15 mouse cellular contexts compared by ENCODE assay signal in genomic region chr8:61178594-61179140, GRCm38 (mm10). TPM values are rescaled to one million over a fixed set of nuclear protein-coding genes. Genes with fewer than 3 reads are reported as not detected.
DNase-seq lines count a peak whose midpoint lies in the region; ATAC-seq and TF ChIP-seq lines count a peak whose summit lies in the region.
"Had no signal": no experiment of that assay in that cellular context is flagged by ENCODE, and none has a peak within 500 bp of the region (broad histone marks: within the 10 kb centered on the region; RNA-seq: fewer than 3 reads in every experiment).

No protein-coding gene starts in this region.

- no peak overlapping the region for H3K4me2 ChIP-seq in neural tube, embryonic 13.5 days
- no peak overlapping the region for H3K4me2 ChIP-seq in hindbrain, postnatal 0 days (ENCODE audit: low read depth, low read length)
- H3K4me2 ChIP-seq: limb, embryonic 12.5 days; stomach, embryonic 15.5 days had no signal

- no peaks in the 10 kb centered on the region for H3K9me3 ChIP-seq in neural tube, embryonic 13.5 days
- H3K9me3 ChIP-seq in hindbrain, postnatal 0 days (ENCODE audit: low read length) = no peaks in the 10 kb centered on the region
- H3K9me3 ChIP-seq: G1E; limb, embryonic 12.5 days; stomach, embryonic 15.5 days had no signal

- ATAC-seq in neural tube, embryonic 13.5 days (ENCODE audit: low read depth) = 0 out of 2 replicates have a peak, but pooled peaks have one; percentile 19
- peak; percentile 62; the same call in 1 of the 2 replicates for ATAC-seq in hindbrain, postnatal 0 days
- ATAC-seq: liver, postnatal 0 days had no signal

- peaks cover 14% of the 10 kb centered on the region for H3K4me1 ChIP-seq in neural tube, embryonic 13.5 days (replicated peaks)
- H3K4me1 ChIP-seq in hindbrain, postnatal 0 days (ENCODE audit: insufficient read depth, low read length) = no peaks in the 10 kb centered on the region
- H3K4me1 ChIP-seq: stomach, embryonic 15.5 days had no signal

- WGBS in neural tube, embryonic 13.5 days = 52% methylated on average over 11 of the region's 11 CpGs
- 58% methylated on average over 11 of the region's 11 CpGs for WGBS in hindbrain, postnatal 0 days

- no peaks in the 10 kb centered on the region for H3K36me3 ChIP-seq in neural tube, embryonic 13.5 days
- no peaks in the 10 kb centered on the region for H3K36me3 ChIP-seq in hindbrain, postnatal 0 days (ENCODE audit: insufficient read depth, low read length)
- H3K36me3 ChIP-seq: G1E; limb, embryonic 12.5 days; stomach, embryonic 15.5 days had no signal

- no peaks in the 10 kb centered on the region for H3K27me3 ChIP-seq in neural tube, embryonic 13.5 days
- H3K27me3 ChIP-seq in hindbrain, postnatal 0 days (ENCODE audit: insufficient read depth, low read length) = no peaks in the 10 kb centered on the region
- H3K27me3 ChIP-seq: limb, embryonic 12.5 days; stomach, embryonic 15.5 days had no signal

- no peak overlapping the region for H3K4me3 ChIP-seq in neural tube, embryonic 13.5 days
- H3K4me3 ChIP-seq in hindbrain, postnatal 0 days (ENCODE audit: low read length) = no peak overlapping the region
- H3K4me3 ChIP-seq: limb, embryonic 12.5 days; stomach, embryonic 15.5 days had no signal

- H3K9ac ChIP-seq in neural tube, embryonic 13.5 days = no peak overlapping the region
- no peak overlapping the region for H3K9ac ChIP-seq in hindbrain, postnatal 0 days (replicated peaks; ENCODE audit: low read length)
- H3K9ac ChIP-seq: limb, embryonic 12.5 days; liver, postnatal 0 days; stomach, embryonic 15.5 days had no signal

- intact Hi-C loops in heart, postnatal 14 days (cut with DNase I) = no loop called here

- no peak for TF ChIP-seq CTCF in hindbrain, postnatal 0 days (IDR thresholded peaks at IDR 0.05; ENCODE audit: low read depth)

- H3K27ac ChIP-seq in neural tube, embryonic 13.5 days (replicated peaks) = no peak overlapping the region
- no peak overlapping the region for H3K27ac ChIP-seq in hindbrain, postnatal 0 days
- H3K27ac ChIP-seq: limb, embryonic 12.5 days; stomach, embryonic 15.5 days had no signal

- peak; percentile 14 for DNase-seq in gastrocnemius, postnatal 10 days
- DNase-seq in gastrocnemius, postnatal 25 days = no peak
- DNase-seq in neural tube, embryonic 10.5 days (ENCODE audit: extremely low spot score, low spot score) = no peak
- DNase-seq in hindbrain, postnatal 0 days (ENCODE audit: low spot score) = peak; percentile 47
- DNase-seq in retina, embryonic 14.5 days (ENCODE audit: low spot score) = peak; percentile 25
- no peak for DNase-seq in heart, postnatal 14 days
- no peak for DNase-seq in frontal cortex, postnatal 25 days (ENCODE audit: low spot score in 2 of 2)
- DNase-seq: adrenal gland, postnatal 36 days; cerebellum, adult 2 months; liver, postnatal 0 days; right cerebral cortex, postnatal 4 days had no signal

RNA-seq across cellular contexts. Expression of gene Sh3rf1, which starts 45.0 kb away (rescaled TPM):
- total RNA-seq in gastrocnemius, postnatal 10 days (2021) = 1 to 10 TPM; 4.2 to 6.5 TPM
- 1 to 10 TPM; 1.9 to 2.2 TPM for total RNA-seq in gastrocnemius, postnatal 25 days (2021)
- polyA plus RNA-seq in neural tube, embryonic 13.5 days (2015; fragmentation: Nextera tagmentation; extraction: Ambion mirVana) = 19.8 and 22.3 TPM in 2 replicates
- total RNA-seq in hindbrain, postnatal 0 days (2014; rRNA removed) = 31.3 and 33.9 TPM in 2 replicates
- 17.8 and 17.9 TPM in 2 replicates for polyA plus RNA-seq in hindbrain, postnatal 0 days (2015; fragmentation: Nextera tagmentation; extraction: Ambion mirVana)
- total RNA-seq in heart, postnatal 14 days (2021) = 1 to 10 TPM; 8.0 to 8.8 TPM

Comparison
In these comparisons a context has a peak if more than half of its experiments do, and no peak if none do; other contexts are left out.
1. DNase-seq: peak in gastrocnemius, postnatal 10 days (single experiment), hindbrain, postnatal 0 days (single experiment) and retina, embryonic 14.5 days (single experiment); none in gastrocnemius, postnatal 25 days (single experiment), neural tube, embryonic 10.5 days (single experiment), heart, postnatal 14 days (0 of 2) and frontal cortex, postnatal 25 days (0 of 2).